Mouse (Mus musculus): ENCODE measurements around the gene Ddah1.

The Ddah1 gene

DNA sequence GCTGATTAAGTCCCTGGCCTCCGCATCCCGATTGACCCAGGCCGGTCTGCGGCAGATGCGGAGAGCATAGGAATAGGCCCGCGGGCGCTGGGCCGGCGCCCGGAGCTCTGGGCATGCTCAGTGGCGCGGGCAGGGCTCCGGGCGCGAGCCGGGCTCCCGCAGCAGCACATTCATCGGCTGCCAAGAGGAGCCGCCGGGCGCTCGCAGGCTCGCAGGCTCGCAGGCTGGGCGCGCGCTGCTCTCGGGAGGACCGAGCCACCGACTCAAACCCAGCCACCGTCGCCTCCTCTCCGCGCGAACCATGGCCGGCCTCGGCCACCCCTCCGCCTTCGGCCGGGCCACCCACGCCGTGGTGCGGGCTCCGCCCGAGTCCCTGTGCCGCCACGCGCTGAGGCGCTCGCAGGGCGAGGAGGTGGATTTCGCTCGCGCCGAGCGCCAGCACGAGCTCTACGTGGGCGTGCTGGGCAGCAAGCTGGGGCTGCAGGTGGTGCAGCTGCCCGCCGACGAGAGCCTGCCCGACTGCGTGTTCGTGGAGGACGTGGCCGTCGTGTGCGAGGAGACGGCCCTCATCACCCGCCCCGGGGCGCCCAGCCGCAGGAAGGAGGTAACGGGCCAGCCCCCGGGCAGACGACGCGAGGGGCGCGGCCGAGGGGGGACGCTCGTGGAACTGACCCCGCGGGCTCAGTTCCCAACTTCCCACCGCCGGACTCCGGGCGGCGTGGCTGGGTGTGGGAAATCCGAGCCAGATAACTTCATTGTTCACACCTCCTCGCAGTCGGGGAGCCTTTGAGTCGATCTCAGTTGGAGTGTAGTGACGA lies at the start of gene Ddah1:
Gene Ddah1, plus strand, starts transcription at position 115 of the 818 bp plus-strand sequence.
- CTCF ChIA-PET: interaction anchor here in 1 of 4 experiments (0.5 kb wide), 1 partner anchor 105 kb away, joined by 3 read pairs; no protein-coding TSS in a partner anchor
- POLR2A ChIA-PET: interaction anchor here (0.5 to 3.3 kb wide), 14 partner anchors 9 to 165 kb away, joined by 3 to 19 read pairs (median 4); partner anchors contain the start of gene Ccn1 (in 3 of the 4)

- POLR2A ChIA-PET: no interaction called here
- CTCF ChIA-PET: no interaction called here
These were observed 42.6 kb upstream of the Ddah1 start for GRCm38 (mm10) chr3:145715923-145716322.

DNA sequence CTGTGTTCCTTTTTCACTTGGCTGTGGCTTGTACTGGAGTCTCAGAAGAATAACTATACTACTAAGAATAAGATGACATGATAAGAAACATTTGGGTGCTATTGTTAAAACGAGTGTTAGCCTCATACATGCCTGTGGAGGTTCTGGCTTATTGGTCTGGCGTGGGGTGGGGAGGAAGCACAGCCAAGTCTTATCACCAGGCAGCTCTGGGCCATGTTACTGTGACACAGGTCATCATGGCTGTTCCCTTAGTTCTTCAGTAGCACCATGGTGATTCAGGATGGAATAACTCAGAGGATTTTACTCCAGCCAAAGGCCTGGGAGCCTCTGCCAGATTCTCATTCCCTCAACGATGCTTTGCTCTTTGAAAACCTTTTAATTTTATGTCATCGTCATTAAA lies 38.8 kb upstream of the Ddah1 start:
- POLR2A ChIA-PET: interaction anchor here in 1 of 4 experiments (1.0 kb wide), 1 partner anchor 16 kb away, joined by 3 read pairs; no protein-coding TSS in a partner anchor
- CTCF ChIA-PET: no interaction called here

DNA sequence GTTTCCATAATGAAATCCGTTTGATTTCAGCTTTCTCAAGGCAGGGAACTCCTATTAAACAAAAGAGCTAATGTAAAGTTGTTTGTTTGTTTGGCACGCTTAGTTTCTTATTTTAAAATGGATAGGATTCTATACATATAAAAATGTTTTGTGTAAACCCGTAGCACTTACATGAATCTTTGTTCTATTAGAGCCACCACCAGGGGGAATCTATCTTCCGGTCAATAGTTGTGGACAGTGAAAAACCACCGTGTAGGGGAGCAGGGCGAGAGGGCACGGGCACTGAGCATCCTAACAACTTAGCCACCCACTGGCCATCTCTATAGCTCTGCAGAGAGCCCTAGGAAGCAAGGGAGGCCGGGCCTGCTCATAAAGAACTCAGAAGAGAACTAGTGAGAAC lies 33.4 kb upstream of the Ddah1 start:
- ChIA-PET CTCF (interaction anchor here in 2 of 4 experiments (0.5 to 0.6 kb wide), 2 partner anchors 12 to 159 kb away, joined by 3 to 5 read pairs; no protein-coding TSS in a partner anchor), POLR2A (interaction anchor here in 1 of 4 experiments (0.7 kb wide), 1 partner anchor 13 kb away, joined by 4 read pairs; no protein-coding TSS in a partner anchor)

- CTCF ChIA-PET: no interaction called here
- POLR2A ChIA-PET: interaction anchor here in 2 of 4 experiments (0.9 to 2.1 kb wide), 4 partner anchors 9 to 79 kb away, joined by 3 to 6 read pairs (median 4); partner anchors contain the start of gene Ccn1 (in 1 of the 2)
These were observed 30.1 kb upstream of the Ddah1 start for GRCm38 (mm10) chr3:145728336-145728735.

- ChIA-PET CTCF (interaction anchor here in 3 of 4 experiments (0.6 to 0.8 kb wide), 3 partner anchors 28 to 175 kb away, joined by 3 to 4 read pairs (median 3); no protein-coding TSS in a partner anchor), POLR2A (interaction anchor here in 3 of 4 experiments (0.9 to 3.7 kb wide), 11 partner anchors 10 to 144 kb away, joined by 3 to 20 read pairs (median 4); partner anchors contain the start of gene Ccn1 (in 3 of the 3))
These were observed 28.9 kb upstream of the Ddah1 start for GRCm38 (mm10) chr3:145729531-145729930.

DNA sequence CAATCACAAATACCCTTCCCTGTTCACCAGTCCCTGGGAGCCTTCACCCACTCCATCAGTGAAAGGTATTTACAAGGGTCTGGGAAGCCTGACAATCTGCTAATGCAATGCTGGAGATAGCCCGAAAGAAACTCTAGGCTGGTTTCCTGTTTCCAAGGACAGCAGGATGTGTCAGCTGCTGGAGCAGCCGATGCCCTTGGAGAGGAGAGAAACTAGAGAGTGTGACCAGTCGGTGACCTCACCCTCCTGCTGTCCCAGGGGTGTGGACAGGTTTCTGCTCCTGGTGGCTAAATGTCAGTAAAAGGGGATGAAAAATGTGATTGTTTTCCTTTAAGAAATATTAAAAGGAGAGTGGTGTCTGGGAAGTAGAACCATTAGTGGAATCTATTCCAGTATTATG lies 28.4 kb upstream of the Ddah1 start:
- POLR2A ChIA-PET: interaction anchor here in 3 of 4 experiments (1.0 to 3.7 kb wide), 7 partner anchors 10 to 115 kb away, joined by 3 to 20 read pairs (median 4); partner anchors contain the start of gene Ccn1 (in 3 of the 3)
- CTCF ChIA-PET: interaction anchor here in 1 of 4 experiments (0.7 kb wide), 1 partner anchor 27 kb away, joined by 3 read pairs; no protein-coding TSS in a partner anchor

GRCm38 (mm10) chr3:145734857-145735256 lies 23.6 kb upstream of the Ddah1 start:
- POLR2A ChIA-PET: no interaction called here

GRCm38 (mm10) chr3:145736562-145736961 lies 21.9 kb upstream of the Ddah1 start:
- CTCF ChIA-PET: interaction anchor here in 1 of 4 experiments (0.6 kb wide), 1 partner anchor 30 kb away, joined by 6 read pairs; no protein-coding TSS in a partner anchor
- POLR2A ChIA-PET: interaction anchor here in 2 of 4 experiments (0.9 to 2.0 kb wide), 4 partner anchors 9 to 176 kb away, joined by 3 to 6 read pairs (median 4); no protein-coding TSS in a partner anchor

More at GRCm38 (mm10) chr3:145734857-145735256, 23.6 kb upstream of the Ddah1 start:
- CTCF ChIA-PET: no interaction called here

DNA sequence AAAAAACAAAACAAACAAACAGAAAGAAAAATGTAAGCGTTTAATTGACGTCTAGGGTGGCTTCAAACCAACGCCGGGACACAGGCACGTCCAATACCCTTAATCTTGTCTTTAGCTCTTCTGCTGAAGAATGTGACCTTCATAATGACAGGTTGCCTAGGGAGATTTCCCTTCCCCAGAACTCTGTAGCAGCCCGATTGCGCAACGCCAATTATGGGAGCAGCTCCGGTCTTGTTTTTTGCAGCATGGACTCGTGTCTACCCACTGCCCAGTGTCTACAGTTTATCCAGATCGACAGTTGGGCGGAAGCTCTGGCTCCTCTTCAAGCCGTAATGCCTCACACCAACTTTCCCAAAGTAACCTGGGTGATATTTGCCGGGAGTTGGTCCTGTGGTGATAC lies 19.8 kb upstream of the Ddah1 start:
- POLR2A ChIA-PET: interaction anchor here in 2 of 4 experiments (1.1 to 3.5 kb wide), 3 partner anchors 8 to 135 kb away, joined by 5 to 20 read pairs (median 7); no protein-coding TSS in a partner anchor

DNA sequence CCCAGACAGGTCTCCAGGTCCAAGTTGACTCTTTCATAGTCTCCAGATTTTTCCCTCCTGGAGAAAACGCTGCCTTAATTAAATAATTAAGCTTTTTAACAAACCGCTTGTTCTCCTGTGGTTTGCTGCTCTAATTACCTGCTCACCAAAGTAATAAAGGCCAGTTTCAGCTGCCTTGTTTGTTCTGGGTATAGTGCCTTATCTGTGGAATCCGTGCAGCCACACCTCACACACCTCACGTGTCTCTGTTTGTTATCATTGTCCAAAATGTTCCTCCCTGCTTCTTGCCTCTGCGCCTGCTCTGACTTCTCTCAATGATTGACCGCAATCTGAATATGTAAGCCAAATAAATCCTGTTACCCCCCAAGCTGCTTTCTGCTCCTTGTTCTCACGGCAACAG lies 18.6 kb upstream of the Ddah1 start:
- CTCF ChIA-PET: interaction anchor here in 1 of 4 experiments (0.8 kb wide), 1 partner anchor 90 kb away, joined by 4 read pairs; the partner anchor contains the start of gene Ccn1
- POLR2A ChIA-PET: interaction anchor here in 2 of 4 experiments (0.8 to 3.5 kb wide), 7 partner anchors 9 to 133 kb away, joined by 3 to 20 read pairs (median 3); partner anchors contain the start of gene Ddah1 (in 1 of the 2)

More for the DNA sequence above, 19.8 kb upstream of the Ddah1 start:
- CTCF ChIA-PET: no interaction called here

DNA sequence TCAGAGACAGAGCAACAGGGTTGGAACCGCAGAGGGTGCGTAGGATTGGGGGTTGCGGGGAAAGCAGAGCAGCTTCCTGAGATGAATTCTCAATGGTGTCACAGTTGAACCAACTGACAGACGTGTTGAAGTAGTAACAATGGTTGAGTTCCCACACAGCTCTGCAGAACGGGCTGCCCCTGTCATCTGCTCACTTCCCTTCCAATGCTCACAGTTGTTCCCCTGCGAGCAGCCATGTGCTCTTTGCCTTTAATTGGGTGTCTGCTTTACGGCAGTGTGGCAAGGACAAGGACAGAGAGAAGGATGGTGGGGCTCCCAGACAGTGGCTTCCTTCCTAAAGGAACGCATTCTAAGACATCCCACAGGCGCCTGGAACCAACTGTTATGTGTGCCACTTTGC lies 15.4 kb upstream of the Ddah1 start:
- CTCF ChIA-PET: no interaction called here
- POLR2A ChIA-PET: interaction anchor here in 1 of 4 experiments (1.0 to 1.2 kb wide), 2 partner anchors 11 to 34 kb away, joined by 3 to 5 read pairs; no protein-coding TSS in a partner anchor

- CTCF ChIA-PET: no interaction called here
These were observed 14.9 kb upstream of the Ddah1 start for GRCm38 (mm10) chr3:145743476-145744027.

DNA sequence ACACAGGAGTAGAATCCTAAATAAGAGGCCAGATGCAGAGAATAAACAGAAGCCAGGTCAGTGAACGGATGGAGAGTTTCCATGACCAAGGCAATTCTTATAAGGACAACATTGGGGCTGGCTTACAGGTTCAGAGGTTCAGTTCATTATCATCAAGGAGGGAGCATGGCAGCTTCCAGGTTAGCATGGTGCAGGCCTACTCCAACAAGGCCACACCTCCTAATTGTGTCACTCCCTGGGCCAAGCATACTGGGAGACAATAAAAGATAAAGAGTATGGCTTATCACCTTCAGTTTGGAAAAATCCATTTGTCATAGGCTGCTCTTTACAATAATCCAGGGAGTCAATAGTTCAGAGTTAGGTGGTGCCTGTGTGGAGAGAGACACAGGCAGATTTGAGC lies 9.8 kb upstream of the Ddah1 start:
- ChIA-PET POLR2A (interaction anchor here in 1 of 4 experiments (1.0 kb wide), 1 partner anchor 11 kb away, joined by 3 read pairs; no protein-coding TSS in a partner anchor), CTCF (no interaction called here)

More at GRCm38 (mm10) chr3:145743476-145744027, 14.9 kb upstream of the Ddah1 start:
- POLR2A ChIA-PET: interaction anchor here in 1 of 4 experiments (1.0 to 1.3 kb wide), 3 partner anchors 11 to 34 kb away, joined by 3 to 5 read pairs (median 3); no protein-coding TSS in a partner anchor

DNA sequence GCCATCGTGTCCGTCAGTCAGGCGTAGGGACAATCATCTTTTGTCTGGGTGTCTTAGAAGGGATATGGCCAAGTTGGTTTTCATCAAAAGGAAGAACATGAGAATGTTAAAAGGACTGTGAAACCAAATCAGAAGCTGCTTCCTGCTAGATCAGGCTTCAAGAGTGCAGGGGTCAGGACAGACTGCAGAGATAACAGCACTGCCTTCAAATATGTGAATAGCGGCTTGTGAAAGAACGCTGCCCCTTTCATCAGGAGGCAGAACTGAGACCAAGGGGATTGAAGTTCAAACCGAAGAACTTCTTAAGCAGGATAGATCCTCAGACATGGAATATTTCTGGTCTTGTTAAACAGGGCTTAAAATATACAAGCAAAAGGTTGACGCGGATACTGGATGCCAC lies 2.0 kb upstream of the Ddah1 start:
- ChIA-PET POLR2A (interaction anchor here in 2 of 4 experiments (0.6 to 2.5 kb wide), 12 partner anchors 11 to 168 kb away, joined by 3 to 16 read pairs (median 6); partner anchors contain the start of gene Ccn1 (in 2 of the 2)), CTCF (no interaction called here)

DNA sequence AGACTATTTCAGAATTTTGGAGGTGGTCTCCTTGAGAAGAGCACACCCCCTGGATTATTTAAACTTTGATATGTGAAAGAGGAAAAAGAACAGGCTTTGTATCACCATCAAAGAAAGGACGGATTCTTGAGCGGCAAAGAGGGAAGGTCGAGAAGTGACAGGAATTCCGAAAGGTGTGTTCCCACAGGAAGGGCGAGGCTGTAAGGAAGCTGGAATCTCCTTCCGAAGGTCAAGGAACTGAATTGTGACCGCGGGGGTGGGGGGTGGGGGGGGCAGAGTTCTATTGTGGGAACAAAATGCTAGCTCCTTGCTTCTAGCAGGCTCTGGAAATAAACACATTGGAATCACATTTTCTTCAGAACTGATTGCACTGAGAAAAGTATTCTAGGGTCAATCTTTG lies 1.3 kb upstream of the Ddah1 start:
- CTCF ChIA-PET: interaction anchor here in 3 of 4 experiments (0.6 to 1.1 kb wide), 4 partner anchors 16 to 1396 kb away, joined by 3 to 9 read pairs (median 4); no protein-coding TSS in a partner anchor
- POLR2A ChIA-PET: interaction anchor here in 3 of 4 experiments (0.5 to 2.5 kb wide), 28 partner anchors 8 to 1323 kb away, joined by 3 to 16 read pairs (median 4); partner anchors contain the start of genes Ccn1 (in 3 of the 3) and Znhit6 (in 1 of the 3)

GRCm38 (mm10) chr3:145757844-145758243 lies 631 bp upstream of the Ddah1 start:
- CTCF ChIA-PET: interaction anchor here in 3 of 4 experiments (0.6 to 1.1 kb wide), 4 partner anchors 15 to 1397 kb away, joined by 3 to 9 read pairs (median 4); no protein-coding TSS in a partner anchor
- POLR2A ChIA-PET: interaction anchor here in 3 of 4 experiments (0.6 to 3.3 kb wide), 29 partner anchors 8 to 1324 kb away, joined by 3 to 19 read pairs (median 4); partner anchors contain the start of genes Ccn1 (in 3 of the 3) and Znhit6 (in 1 of the 3)

Data from embryonic stem cell, embryonic (primary cell).